Mouse (Mus musculus): ENCODE data around the gene Syn3. TPM values are rescaled to one million over a fixed set of nuclear protein-coding genes. Genes with fewer than 3 reads are reported as not detected.

Syn3 gene
- total RNA-seq (2023), result not detected

DNA sequence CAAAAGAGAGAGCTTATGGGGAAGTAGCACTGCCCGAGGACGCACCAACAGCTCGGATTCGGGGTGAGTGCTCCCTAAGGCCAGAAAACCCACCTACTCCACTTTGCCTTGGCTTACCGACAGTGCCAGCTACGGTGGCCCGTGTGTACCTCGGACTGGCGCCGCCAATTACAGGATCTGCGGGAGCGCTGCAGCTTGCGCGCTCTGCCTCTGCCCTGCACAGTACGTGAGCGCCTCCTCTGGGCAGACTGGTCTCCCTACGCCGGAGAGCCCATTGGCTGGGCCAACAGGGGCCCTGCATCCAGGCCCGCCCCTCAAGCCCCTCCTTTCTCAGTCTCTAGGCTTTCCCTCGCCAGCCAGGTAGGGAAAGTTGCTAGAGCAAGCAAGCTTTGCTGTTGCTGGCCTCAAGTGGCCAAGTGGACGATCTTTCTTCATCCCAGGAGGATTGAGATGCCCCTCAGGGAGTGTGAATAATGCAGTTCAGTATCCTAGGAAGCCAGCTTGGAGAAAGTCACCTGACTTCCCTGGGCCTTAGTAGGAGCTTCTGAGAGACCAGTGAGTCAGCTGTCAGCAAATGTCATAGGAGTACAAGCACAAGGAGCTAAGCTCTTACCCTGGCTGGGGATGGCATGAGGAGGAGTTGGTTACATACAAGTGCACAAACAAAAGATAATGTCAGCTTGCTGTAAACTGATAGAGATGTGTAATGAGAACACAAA lies at the start of gene Syn3:
TSS of gene Syn3 (minus strand) at position 224 of the 719 bp plus-strand sequence.

DNA sequence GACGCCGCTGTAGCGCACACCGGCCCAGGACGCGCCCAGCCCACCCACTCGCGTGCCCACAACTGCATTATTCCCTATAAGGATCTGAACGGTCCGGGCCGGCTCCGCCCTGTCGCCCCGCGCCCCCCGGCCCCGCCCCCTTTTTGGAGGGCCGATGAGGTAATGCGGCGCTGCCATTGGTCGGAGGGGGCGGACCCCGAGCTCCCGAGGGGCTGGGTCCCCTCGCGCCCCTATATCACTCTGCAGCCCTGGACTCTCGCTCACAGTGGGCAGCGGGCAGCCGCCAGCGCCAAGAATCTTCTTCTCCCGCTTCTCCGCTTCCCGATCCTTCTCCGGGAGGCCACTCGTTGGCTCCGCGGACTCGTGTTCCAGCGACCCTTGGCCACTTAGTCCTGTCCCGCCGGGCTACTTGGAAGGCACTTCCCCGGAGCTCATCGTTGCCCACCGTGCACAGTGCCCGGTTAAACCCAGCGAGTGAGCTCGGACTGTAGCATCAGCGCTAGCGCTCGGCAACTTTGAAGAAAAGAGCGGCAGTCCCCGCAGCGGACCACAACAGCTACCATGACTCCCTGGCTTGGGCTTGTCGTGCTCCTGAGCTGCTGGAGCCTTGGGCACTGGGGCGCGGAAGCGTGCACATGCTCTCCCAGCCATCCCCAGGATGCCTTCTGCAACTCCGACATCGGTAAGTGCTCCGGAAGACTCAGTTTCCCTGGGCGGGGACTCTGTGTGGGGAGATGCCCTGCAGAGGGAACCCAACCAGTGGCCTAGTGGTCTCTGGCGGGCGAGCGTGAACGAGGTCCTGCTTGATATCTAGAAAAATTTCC lies 198.2 kb downstream of the Syn3 start, which contains the start of gene Timp3:
TSS of gene Timp3 (plus strand) at position 80 of the 824 bp plus-strand sequence.

DNA sequence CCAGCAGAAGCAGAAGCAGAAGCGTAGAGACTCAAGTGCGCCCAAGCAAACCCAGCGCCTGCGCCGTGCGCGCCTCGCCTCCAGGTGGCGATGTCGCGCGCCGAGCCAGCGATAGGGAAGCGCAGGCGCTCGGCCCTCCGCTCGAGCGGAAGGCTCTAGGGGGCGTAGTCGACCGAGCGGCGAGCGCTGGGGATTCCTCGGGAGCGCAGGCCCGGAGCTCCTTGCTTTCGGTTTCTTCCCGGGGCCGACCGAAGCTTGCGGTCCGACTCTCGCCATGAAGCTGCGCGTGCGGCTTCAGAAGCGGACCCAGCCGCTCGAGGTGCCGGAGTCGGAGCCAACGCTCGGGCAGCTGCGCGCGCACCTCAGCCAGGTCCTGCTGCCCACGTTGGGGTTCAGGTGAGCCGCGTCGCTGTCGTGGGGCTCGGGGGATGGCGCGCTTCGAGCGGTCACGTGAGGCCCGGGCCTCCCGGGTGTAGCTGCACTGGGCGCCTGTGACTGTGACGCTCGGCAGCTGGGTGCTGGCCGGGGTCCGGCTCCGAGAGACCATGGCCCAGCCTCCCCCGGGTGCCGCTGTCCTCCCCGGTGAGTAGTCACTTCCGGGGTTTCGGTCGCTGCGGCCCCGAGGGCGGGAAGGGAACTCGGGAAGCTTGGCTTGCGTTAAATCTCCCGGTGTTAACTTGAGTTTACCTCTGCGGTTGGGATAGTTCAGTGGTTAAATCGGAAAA lies 476.8 kb downstream of the Syn3 start, which contains the start of gene Fbxo7:
TSS of gene Fbxo7 (plus strand) at position 224 of the 725 bp plus-strand sequence.

DNA sequence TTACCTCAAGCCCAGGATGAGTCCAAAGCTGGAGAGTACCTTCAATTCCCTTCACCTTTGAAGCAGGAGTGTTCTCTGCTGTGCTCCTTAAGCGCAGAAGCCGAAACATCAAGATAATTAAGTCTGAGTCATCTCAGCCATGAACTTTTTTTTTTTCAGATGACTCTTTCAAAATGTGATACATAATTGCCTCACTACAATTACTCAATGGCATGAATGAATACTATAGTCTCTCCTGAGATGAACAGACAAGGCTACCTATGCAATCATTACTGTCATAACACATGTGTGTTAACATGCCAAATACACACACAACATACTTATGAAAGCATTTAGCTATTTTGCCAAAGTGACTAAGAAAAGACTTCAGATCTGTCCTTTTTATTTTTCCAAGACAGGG lies 486.9 kb downstream of the Syn3 start, which contains the start of gene Bpifc:
TSS of gene Bpifc (minus strand) at position 115 of the 400 bp plus-strand sequence.

Other genes with a start within 250 kb of the Syn3 start
- gene Timp3, start 198.5 kb downstream of the Syn3 start, total RNA-seq (2023), result 1.1 TPM
- gene Hsp90b1, start 206.6 kb upstream of the Syn3 start, total RNA-seq (2023), result 256 TPM
- gene Ttc41, start 206.9 kb upstream of the Syn3 start, total RNA-seq (2023), result 2.2 TPM